Mouse (Mus musculus) myocyte (in vitro differentiated cells): Measurements from ENCODE around the gene Slc26a6.

Experiments used
- MAX ChIP-seq: IDR thresholded peaks from one replicate; pipeline ENCODE4 v1.6.1; 2011; ENCODE audit warnings: low read depth, mild to moderate bottlenecking, control low read depth
- USF1 ChIP-seq: IDR thresholded peaks from one replicate; pipeline ENCODE4 v1.6.1; 2011; ENCODE audit warnings: low read depth, mild to moderate bottlenecking, control low read depth, moderate library complexity

DNA sequence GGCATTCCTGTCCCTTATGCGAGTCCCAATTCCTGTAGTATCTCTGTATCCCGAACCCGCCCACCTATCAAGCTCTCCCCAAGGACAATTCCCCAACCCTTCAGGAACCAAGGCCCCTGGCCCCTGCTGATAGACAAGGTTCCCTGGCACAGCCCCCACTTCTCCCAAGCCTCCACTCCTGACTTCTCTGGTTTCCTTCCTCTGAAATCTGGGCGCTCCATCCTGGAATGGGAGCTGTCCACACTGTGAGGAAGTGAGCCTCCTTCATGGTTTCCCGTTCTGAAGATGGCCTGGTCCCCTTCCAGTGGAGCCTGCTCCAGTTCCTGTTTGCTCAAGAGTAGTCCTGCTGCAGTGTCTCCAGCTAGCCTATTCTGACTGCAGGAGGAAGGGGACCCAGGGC lies 43.9 kb upstream of the Slc26a6 start:
- TF ChIP-seq USF1: no peak
- TF ChIP-seq MAX: no peak
